Comparison of ENCODE assay signal across 15 mouse cellular contexts in genomic region chr14:8124046-8124881, GRCm38 (mm10).
"Had no signal": no experiment of that assay in that cellular context is flagged by ENCODE, and none has a peak within 500 bp of the region (broad histone marks: within the 10 kb centered on the region; RNA-seq: fewer than 3 reads in every experiment).

No protein-coding gene starts in this region.

- H3K4me2 ChIP-seq: kidney, embryonic 15.5 days; limb, embryonic 13.5 days; lung, embryonic 14.5 days; midbrain, embryonic 11.5 days; midbrain, embryonic 15.5 days; neural tube, embryonic 12.5 days had no signal

- H3K9ac ChIP-seq: kidney, embryonic 15.5 days; limb, embryonic 13.5 days; liver, embryonic 14.5 days; lung, embryonic 14.5 days; midbrain, embryonic 15.5 days; neural tube, embryonic 12.5 days had no signal

- H3K4me1 ChIP-seq: kidney, embryonic 15.5 days; limb, embryonic 13.5 days; midbrain, embryonic 15.5 days; neural tube, embryonic 12.5 days had no signal

- H3K27me3 ChIP-seq: kidney, embryonic 15.5 days; limb, embryonic 13.5 days; midbrain, embryonic 15.5 days; neural tube, embryonic 12.5 days had no signal

- H3K4me3 ChIP-seq: kidney, embryonic 15.5 days; limb, embryonic 13.5 days; midbrain, embryonic 15.5 days; neural tube, embryonic 12.5 days had no signal

- DNase-seq: kidney, adult 2 months; kidney, postnatal 36 days; left cerebral cortex, postnatal 4 days; lung, embryonic 14.5 days; lung, postnatal 10 days; lung, postnatal 4 days; thymus, adult 2 months; thymus, postnatal 25 days had no signal

- H3K9me3 ChIP-seq: kidney, embryonic 15.5 days; limb, embryonic 13.5 days; midbrain, embryonic 15.5 days; neural tube, embryonic 12.5 days had no signal

- H3K27ac ChIP-seq: kidney, embryonic 15.5 days; limb, embryonic 13.5 days; liver, embryonic 14.5 days; midbrain, embryonic 15.5 days; neural tube, embryonic 12.5 days had no signal

- ATAC-seq: inflammation-experienced regulatory T-cells, adult 6 months; midbrain, embryonic 15.5 days had no signal
